Mouse (Mus musculus) lung, postnatal 0 days (tissue): ENCODE measurements around the gene Wrap73. TPM values are rescaled to one million over a fixed set of nuclear protein-coding genes. Genes with fewer than 3 reads are reported as not detected.

Source experiments
- ATAC-seq: fragments of 200-750 bp; cut with Nextera tagmentation; 2 replicates; pipeline ENCODE4 v1.8.0; 2017; ENCODE audit warnings: moderate library complexity
- DNase-seq: peaks from one replicate; pipeline ENCODE4 v3.0.0-alpha.2; 2016; ENCODE audit warnings: low spot score
- H3K27ac ChIP-seq: fragments of 300-500 bp; sonication (generic); 2 replicates; pipeline ENCODE4 v1.5.1; 2014; ENCODE audit warnings: antibody characterized with exemption, mild to moderate bottlenecking, low read length, mixed read lengths
- H3K27me3 ChIP-seq: fragments of 300-500 bp; sonication (generic); replicated peaks from 2 replicates; pipeline ENCODE4 v1.6.1; 2014; ENCODE audit warnings: low read length, mixed read lengths; ENCODE audit not compliant: insufficient read depth
- H3K36me3 ChIP-seq: fragments of 300-500 bp; sonication (generic); 2 replicates; pipeline ENCODE4 v1.6.1; 2014; ENCODE audit warnings: low read length, mixed read lengths; ENCODE audit not compliant: insufficient read depth
- H3K4me1 ChIP-seq: fragments of 300-500 bp; sonication (generic); 2 replicates; pipeline ENCODE4 v1.6.1; 2014; ENCODE audit warnings: antibody characterized with exemption, low read depth, low read length, mixed read lengths; ENCODE audit not compliant: insufficient read depth
- H3K4me2 ChIP-seq: fragments of 300-500 bp; sonication (generic); replicated peaks from 2 replicates; pipeline ENCODE4 v1.6.1; 2014; ENCODE audit warnings: low read depth, mild to moderate bottlenecking, low read length, moderate library complexity, mixed read lengths
- H3K4me3 ChIP-seq: fragments of 300-500 bp; sonication (generic); 2 replicates; pipeline ENCODE4 v1.5.1; 2014; ENCODE audit warnings: low read depth, low read length
- H3K9ac ChIP-seq: fragments of 300-500 bp; sonication (generic); replicated peaks from 2 replicates; pipeline ENCODE4 v1.6.1; 2014; ENCODE audit warnings: low read depth, mild to moderate bottlenecking
- H3K9me3 ChIP-seq: fragments of 300-500 bp; sonication (generic); 2 replicates; pipeline ENCODE4 v1.6.1; 2016; ENCODE audit warnings: low read length, mixed read lengths
- CTCF ChIP-seq: IDR thresholded peaks from 2 replicates; pipeline ENCODE4 v1.5.1; 2016; ENCODE audit warnings: antibody characterized with exemption, mild to moderate bottlenecking
- EP300 ChIP-seq: IDR thresholded peaks from 2 replicates; pipeline ENCODE4 v1.6.1; 2016; ENCODE audit warnings: antibody characterized with exemption, mild to moderate bottlenecking, control low read depth
- WGBS: fragments of 180-500 bp; shearing (Covaris S2); extraction: QIAGEN DNeasy Blood & Tissue Kit; methylation state at CpG from one replicate; pipeline ENCODE4 v1.1.7; 2014; 5-methylcytosine and 5-hydroxymethylcytosine counted together
- polyA plus RNA-seq: library from polyadenylated mRNA; unstranded; fragments of >200 nt; fragmentation: Nextera tagmentation; extraction: Ambion mirVana; gene quantifications from 2 replicates; pipeline ENCODE4 v1.2.1, GENCODE M21; 2015

Gene Wrap73
- polyA plus RNA-seq, 1 experiment from 2014 or later = 19.8 TPM

- H3K4me1 ChIP-seq = 0 out of 2 replicates have a peak, but pooled peaks cover 4% of the 10 kb centered on the region
- no peaks in the 10 kb centered on the region for H3K9me3 ChIP-seq
- ATAC-seq (peak; percentile 76), DNase-seq (peak; percentile 54)
- no peak within 1 kb of the TSS; the same call in 1 of the 2 replicates for H3K9ac ChIP-seq
- peak within 1 kb of the TSS; percentile 45 for H3K4me3 ChIP-seq
- peak within 1 kb of the TSS; percentile 78 for H3K4me2 ChIP-seq
- TF ChIP-seq CTCF (no peak), EP300 (no peak)
- no peaks in the 10 kb centered on the region for H3K36me3 ChIP-seq
- H3K27ac ChIP-seq = 0 out of 2 replicates have a peak within 1 kb of the TSS, but pooled peaks have one; percentile 26
- H3K27me3 ChIP-seq = peaks cover 41% of the 10 kb centered on the region
- under 1% methylated on average over 43 of the region's 61 CpGs for WGBS
Observed at GRCm38 (mm10) chr4:154170506-154171150, 28.5 kb downstream of the Wrap73 start, which contains the start of gene Megf6. TSS of gene Megf6 (plus strand) at chr4:154170730.

GRCm38 (mm10) chr4:154171151-154171930 lies 29.2 kb downstream of the Wrap73 start:
- Histone ChIP-seq H3K4me2 (peak overlapping the region; percentile 78), H3K4me3 (peak overlapping the region; percentile 45), H3K4me1 (0 out of 2 replicates have a peak, but pooled peaks cover 4% of the 10 kb centered on the region), H3K9me3 (no peaks in the 10 kb centered on the region), H3K36me3 (no peaks in the 10 kb centered on the region), H3K9ac (no peak overlapping the region; the same call in 1 of the 2 replicates), H3K27me3 (peaks cover 41% of the 10 kb centered on the region), H3K27ac (0 out of 2 replicates have a peak overlapping the region, but pooled peaks have one; percentile 26)
- ATAC-seq (peak; percentile 22; the same call in 1 of the 2 replicates), DNase-seq (peak; percentile 29)
- TF ChIP-seq CTCF (no peak), EP300 (no peak)
- 2% methylated on average over 35 of the region's 37 CpGs for WGBS

GRCm38 (mm10) chr4:154171931-154172604 lies 29.9 kb downstream of the Wrap73 start:
- 0 out of 2 replicates have a peak, but pooled peaks cover 6% of the 10 kb centered on the region for H3K4me1 ChIP-seq
- no peak for ATAC-seq
- H3K27ac ChIP-seq = no peak overlapping the region
- peak overlapping the region; percentile 45 for H3K4me3 ChIP-seq
- TF ChIP-seq CTCF = no peak
- TF ChIP-seq EP300 = no peak
- no peak for DNase-seq
- peak overlapping the region; percentile 78 for H3K4me2 ChIP-seq
- H3K9ac ChIP-seq = no peak overlapping the region
- 34% methylated on average over 13 of the region's 13 CpGs for WGBS
- H3K27me3 ChIP-seq = peaks cover 41% of the 10 kb centered on the region
- H3K36me3 ChIP-seq = no peaks in the 10 kb centered on the region
- no peaks in the 10 kb centered on the region for H3K9me3 ChIP-seq

- 42% methylated on average over 8 of the region's 8 CpGs for WGBS
- Histone ChIP-seq H3K4me1 (peaks cover 6% of the 10 kb centered on the region; the same call in 1 of the 2 replicates), H3K36me3 (no peaks in the 10 kb centered on the region), H3K9ac (no peak overlapping the region), H3K4me2 (no peak overlapping the region), H3K27me3 (0 out of 2 replicates have a peak, but pooled peaks cover 3% of the 10 kb centered on the region), H3K9me3 (no peaks in the 10 kb centered on the region), H3K4me3 (no peak overlapping the region), H3K27ac (peak overlapping the region; percentile 66)
- DNase-seq = peak; percentile 93
- TF ChIP-seq CTCF = no peak
- TF ChIP-seq EP300 = 0 out of 2 replicates have a peak, but pooled peaks have one; percentile 29
- ATAC-seq = peak; percentile 88
Observed at GRCm38 (mm10) chr4:154177257-154177656, 35.1 kb downstream of the Wrap73 start.

- Histone ChIP-seq H3K9ac (no peak overlapping the region), H3K9me3 (no peaks in the 10 kb centered on the region), H3K4me1 (peaks cover 13% of the 10 kb centered on the region; the same call in 1 of the 2 replicates), H3K4me2 (no peak overlapping the region), H3K4me3 (no peak overlapping the region), H3K36me3 (no peaks in the 10 kb centered on the region), H3K27me3 (no peaks in the 10 kb centered on the region), H3K27ac (peak overlapping the region; percentile 66)
- TF ChIP-seq EP300 (peak; percentile 91), CTCF (no peak)
- ATAC-seq (peak; percentile 76), DNase-seq (peak; percentile 91)
- WGBS = 25% methylated on average over 7 of the region's 7 CpGs
Observed at GRCm38 (mm10) chr4:154181001-154181400, 38.8 kb downstream of the Wrap73 start.
